Mouse (Mus musculus): ENCODE data around the gene Sphk2. TPM values are rescaled to one million over a fixed set of nuclear protein-coding genes. Genes with fewer than 3 reads are reported as not detected.

The Sphk2 gene
- polyA plus RNA-seq, 1 experiment = 27.7 TPM

- Histone ChIP-seq H3K27me3 (ENCODE audit: control insufficient read depth, insufficient read depth, low read length) (no peaks in the 10 kb centered on the region), H3K4me1 (ENCODE audit: control insufficient read depth, insufficient read depth, low read length) (peaks cover 32% of the 10 kb centered on the region), H3K27ac (ENCODE audit: insufficient read depth, low read length) (peak overlapping the region; percentile 64), H3K4me3 (replicated peaks; ENCODE audit: insufficient read depth, low read depth, low read length) (peak overlapping the region; percentile 46)
- 37% methylated on average over 13 of the region's 13 CpGs for WGBS
- DNase-seq = peak; percentile 48 to 51
- TF ChIP-seq CTCF (IDR thresholded peaks at IDR 0.05; ENCODE audit: borderline replicate concordance, insufficient read depth, low read depth, low read length) (no peak), POLR2A (IDR thresholded peaks at IDR 0.05; ENCODE audit: borderline replicate concordance, insufficient read depth, low read length) (no peak)
Measured at GRCm38 (mm10) chr7:45708221-45708761, 9.5 kb downstream of the Sphk2 start.

DNA sequence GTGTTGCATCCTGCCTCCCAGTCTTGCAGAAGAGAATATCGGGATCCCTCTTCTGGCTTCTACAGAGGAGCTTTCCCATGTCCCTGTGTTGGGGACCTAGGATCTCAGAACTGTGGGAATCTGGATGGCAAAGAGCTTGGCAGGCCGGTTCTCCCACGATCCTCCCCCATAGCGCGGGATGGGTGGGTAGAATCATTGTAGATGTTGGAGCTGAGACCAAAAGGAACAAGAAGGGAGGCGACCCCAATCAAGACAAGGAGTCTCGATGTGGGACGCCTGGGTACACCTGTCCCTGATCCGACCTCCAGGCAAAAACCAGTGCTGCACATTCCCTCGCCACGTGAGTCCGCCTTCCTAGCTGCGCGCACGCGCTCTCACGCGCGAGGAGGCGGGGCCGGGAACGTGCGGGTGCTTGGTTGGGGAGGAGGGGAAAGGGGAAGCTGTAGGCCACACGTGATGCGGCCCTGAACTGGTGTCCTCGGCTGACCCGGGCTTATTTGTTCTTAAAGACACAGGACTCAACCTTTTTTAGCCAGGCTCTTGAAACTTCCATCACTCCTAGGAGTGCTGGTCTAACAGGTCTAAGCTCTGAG is 10.3 kb downstream of the Sphk2 start:
- TF ChIP-seq CTCF (IDR thresholded peaks at IDR 0.05; ENCODE audit: borderline replicate concordance, insufficient read depth, low read depth, low read length) = no peak
- TF ChIP-seq POLR2A (IDR thresholded peaks at IDR 0.05; ENCODE audit: borderline replicate concordance, insufficient read depth, low read length) = peak; percentile 73; the same call in 1 of the 2 replicates
- Histone ChIP-seq H3K4me3 (replicated peaks; ENCODE audit: insufficient read depth, low read depth, low read length) (peak overlapping the region; percentile 96), H3K4me1 (ENCODE audit: control insufficient read depth, insufficient read depth, low read length) (peaks cover 38% of the 10 kb centered on the region), H3K27ac (ENCODE audit: insufficient read depth, low read length) (peak overlapping the region; percentile 93), H3K27me3 (ENCODE audit: control insufficient read depth, insufficient read depth, low read length) (no peaks in the 10 kb centered on the region)
- DNase-seq = peak; percentile 95 to 96
- WGBS = under 1% methylated on average over 27 of the region's 27 CpGs

- H3K4me1 ChIP-seq (ENCODE audit: control insufficient read depth, insufficient read depth, low read length) = peaks cover 33% of the 10 kb centered on the region
- 2% methylated on average over 45 of the region's 45 CpGs for WGBS
- no peaks in the 10 kb centered on the region for H3K27me3 ChIP-seq (ENCODE audit: control insufficient read depth, insufficient read depth, low read length)
- H3K27ac ChIP-seq (ENCODE audit: insufficient read depth, low read length) = peak overlapping the region; percentile 93
- no peak for TF ChIP-seq POLR2A (IDR thresholded peaks at IDR 0.05; ENCODE audit: borderline replicate concordance, insufficient read depth, low read length)
- peak; percentile 81 to 85 for DNase-seq
- peak overlapping the region; percentile 96 for H3K4me3 ChIP-seq (replicated peaks; ENCODE audit: insufficient read depth, low read depth, low read length)
Measured at GRCm38 (mm10) chr7:45706721-45707241, 11.0 kb downstream of the Sphk2 start.

DNA sequence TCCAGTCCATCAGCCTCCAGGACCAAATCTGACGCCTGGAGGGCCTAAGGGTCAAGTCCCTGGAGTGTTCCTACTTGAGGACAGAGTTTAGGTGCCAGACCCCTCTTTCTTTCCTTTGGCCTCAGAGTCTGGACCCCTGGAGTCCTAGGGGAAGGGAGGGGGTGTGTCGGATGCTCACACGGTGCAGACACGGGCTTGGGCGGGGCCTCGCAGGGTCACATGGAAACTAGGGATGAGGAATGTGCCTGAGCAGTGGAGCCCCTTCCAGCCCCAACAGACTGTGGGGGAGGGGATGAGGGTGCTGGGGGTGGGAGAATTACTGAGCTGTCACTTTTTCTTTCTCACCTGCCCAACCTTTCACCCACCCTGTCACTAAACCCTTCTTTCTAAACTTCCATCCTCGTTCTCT is 11.9 kb downstream of the Sphk2 start:
- peak; percentile 47; the same call in 1 of the 2 replicates for TF ChIP-seq POLR2A (IDR thresholded peaks at IDR 0.05; ENCODE audit: borderline replicate concordance, insufficient read depth, low read length)
- no peak for TF ChIP-seq CTCF (IDR thresholded peaks at IDR 0.05; ENCODE audit: borderline replicate concordance, insufficient read depth, low read depth, low read length)
- Histone ChIP-seq H3K4me1 (ENCODE audit: control insufficient read depth, insufficient read depth, low read length) (peaks cover 31% of the 10 kb centered on the region), H3K27me3 (ENCODE audit: control insufficient read depth, insufficient read depth, low read length) (no peaks in the 10 kb centered on the region), H3K27ac (ENCODE audit: insufficient read depth, low read length) (peak overlapping the region; percentile 96), H3K4me3 (replicated peaks; ENCODE audit: insufficient read depth, low read depth, low read length) (peak overlapping the region; percentile 96)
- DNase-seq = peak; percentile 70 to 76
- WGBS = under 1% methylated on average over 7 of the region's 7 CpGs

- no peak for DNase-seq
- H3K27me3 ChIP-seq (ENCODE audit: control insufficient read depth, insufficient read depth, low read length) = no peaks in the 10 kb centered on the region
- peaks cover 28% of the 10 kb centered on the region for H3K4me1 ChIP-seq (ENCODE audit: control insufficient read depth, insufficient read depth, low read length)
- under 1% methylated on average over 21 of the region's 21 CpGs for WGBS
- H3K27ac ChIP-seq (ENCODE audit: insufficient read depth, low read length) = peak overlapping the region; percentile 96
- TF ChIP-seq CTCF (IDR thresholded peaks at IDR 0.05; ENCODE audit: borderline replicate concordance, insufficient read depth, low read depth, low read length) (no peak), POLR2A (IDR thresholded peaks at IDR 0.05; ENCODE audit: borderline replicate concordance, insufficient read depth, low read length) (no peak)
- peak overlapping the region; percentile 96 for H3K4me3 ChIP-seq (replicated peaks; ENCODE audit: insufficient read depth, low read depth, low read length)
Measured at GRCm38 (mm10) chr7:45705443-45705864, 12.3 kb downstream of the Sphk2 start.

DNA sequence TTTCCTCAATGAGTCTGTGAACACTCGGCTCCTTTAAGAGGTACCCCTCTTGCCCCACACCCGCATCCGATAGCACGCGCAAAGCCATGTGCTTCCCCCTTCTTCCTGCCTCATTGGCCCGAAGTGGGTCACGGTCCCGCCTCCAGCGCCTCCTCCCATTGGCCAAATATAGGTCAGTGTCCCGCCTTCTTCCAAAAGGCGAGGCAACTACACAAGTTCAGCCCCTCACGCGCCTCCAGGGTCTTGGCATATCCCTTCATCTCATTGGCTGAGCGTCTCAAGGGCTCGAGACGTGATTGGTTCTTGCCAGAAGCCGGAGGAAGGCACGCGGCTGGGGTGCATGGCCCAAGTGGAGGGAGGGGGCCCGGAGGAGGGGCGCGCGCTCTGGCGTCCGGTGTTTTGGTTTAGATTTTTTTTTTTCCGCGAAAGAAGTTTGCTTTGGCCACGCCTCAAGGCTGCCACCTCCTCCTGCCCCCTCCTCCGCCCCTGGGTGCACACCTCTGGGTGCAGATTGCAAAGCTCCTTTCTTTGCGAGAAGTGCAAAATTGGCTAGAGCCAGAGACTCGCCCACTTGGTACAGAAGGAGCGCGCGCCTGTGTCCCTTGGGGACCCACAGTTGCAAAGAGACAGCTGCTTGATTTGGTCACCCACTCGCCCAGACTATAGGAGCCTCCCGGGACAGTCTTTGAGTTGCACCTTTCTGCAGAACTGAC is 12.9 kb downstream of the Sphk2 start, which contains the start of gene Dbp:
Dbp (plus strand) TSS at position 359 of the 713 bp plus-strand sequence.
- Histone ChIP-seq H3K4me1 (ENCODE audit: control insufficient read depth, insufficient read depth, low read length) (peaks cover 27% of the 10 kb centered on the region), H3K27me3 (ENCODE audit: control insufficient read depth, insufficient read depth, low read length) (no peaks in the 10 kb centered on the region), H3K27ac (ENCODE audit: insufficient read depth, low read length) (peak within 1 kb of the TSS; percentile 96), H3K4me3 (replicated peaks; ENCODE audit: insufficient read depth, low read depth, low read length) (peak within 1 kb of the TSS; percentile 96)
- TF ChIP-seq CTCF (IDR thresholded peaks at IDR 0.05; ENCODE audit: borderline replicate concordance, insufficient read depth, low read depth, low read length) (no peak), POLR2A (IDR thresholded peaks at IDR 0.05; ENCODE audit: borderline replicate concordance, insufficient read depth, low read length) (0 out of 2 replicates have a peak, but pooled peaks have one; percentile 34)
- peak; percentile 98 to 100 for DNase-seq
- under 1% methylated on average over 36 of the region's 36 CpGs for WGBS

GRCm38 (mm10) chr7:45704046-45704559 is 13.7 kb downstream of the Sphk2 start:
- peak; percentile 78 to 86 for DNase-seq
- Histone ChIP-seq H3K4me3 (replicated peaks; ENCODE audit: insufficient read depth, low read depth, low read length) (peak overlapping the region; percentile 75), H3K27me3 (ENCODE audit: control insufficient read depth, insufficient read depth, low read length) (no peaks in the 10 kb centered on the region), H3K27ac (ENCODE audit: insufficient read depth, low read length) (peak overlapping the region; percentile 87), H3K4me1 (ENCODE audit: control insufficient read depth, insufficient read depth, low read length) (peaks cover 21% of the 10 kb centered on the region)
- TF ChIP-seq POLR2A (IDR thresholded peaks at IDR 0.05; ENCODE audit: borderline replicate concordance, insufficient read depth, low read length) (peak; percentile 85), CTCF (IDR thresholded peaks at IDR 0.05; ENCODE audit: borderline replicate concordance, insufficient read depth, low read depth, low read length) (no peak)
- WGBS = under 1% methylated on average over 13 of the region's 13 CpGs
